Mouse (Mus musculus): ENCODE measurements around the gene Mtmr1. TPM values are rescaled to one million over a fixed set of nuclear protein-coding genes. Genes with fewer than 3 reads are reported as not detected.
A peak's percentile ranks its signal among the peaks of the same experiment; 100 is the strongest.
"Not testable (repeated sequence)": the region's sequence is repeated elsewhere in the genome, so short reads cannot be mapped to it uniquely, and the experiment has no call there.

Mtmr1 gene
- total RNA-seq (2021) = 10 to 100 TPM; 24.2 to 27.5 TPM

GRCm38 (mm10) chrX:71364554-71364991, at the start of gene Mtmr1:
Gene Mtmr1 (plus strand): TSS chrX:71364760.
- intact Hi-C loops (cut with DNase I) = no loop called here

GRCm38 (mm10) chrX:71352033-71352432, 12.5 kb upstream of the Mtmr1 start:
- intact Hi-C loops (cut with DNase I) = no loop called here
- DNase-seq = no peak

More at GRCm38 (mm10) chrX:71364554-71364991, at the start of gene Mtmr1:
- peak; percentile 74 for DNase-seq

- no peak for DNase-seq
- intact Hi-C loops (cut with DNase I) = no loop called here
Measured at GRCm38 (mm10) chrX:71355331-71355730, 9.2 kb upstream of the Mtmr1 start.

- intact Hi-C loops (cut with DNase I); DNase-seq: not testable (repeated sequence)
Measured at GRCm38 (mm10) chrX:71361793-71362192, 2.8 kb upstream of the Mtmr1 start.

- no peak for DNase-seq
- intact Hi-C loops (cut with DNase I) = no loop called here
Measured at GRCm38 (mm10) chrX:71364062-71364461, 498 bp upstream of the Mtmr1 start.

GRCm38 (mm10) chrX:71365011-71365410, 451 bp downstream of the Mtmr1 start:
- intact Hi-C loops (cut with DNase I) = no loop called here
- peak; percentile 26 for DNase-seq

- DNase-seq = no peak
- intact Hi-C loops (cut with DNase I) = no loop called here
Measured at GRCm38 (mm10) chrX:71365510-71365909, 950 bp downstream of the Mtmr1 start.

- intact Hi-C loops (cut with DNase I) = no loop called here
- no peak for DNase-seq
Measured at GRCm38 (mm10) chrX:71366973-71367372, 2.4 kb downstream of the Mtmr1 start.

- intact Hi-C loops (cut with DNase I) = no loop called here
- no peak for DNase-seq
Measured at GRCm38 (mm10) chrX:71376781-71377180, 12.2 kb downstream of the Mtmr1 start.

- DNase-seq = no peak
- intact Hi-C loops (cut with DNase I) = no loop called here
Measured at GRCm38 (mm10) chrX:71378435-71378834, 13.9 kb downstream of the Mtmr1 start.

GRCm38 (mm10) chrX:71381571-71381970, 17.0 kb downstream of the Mtmr1 start:
- intact Hi-C loops (cut with DNase I) = loop anchor here (5.0 kb wide), 1 partner anchor 799 kb away; no protein-coding TSS in a partner anchor
- peak; percentile 15 for DNase-seq

- DNase-seq = no peak
- intact Hi-C loops (cut with DNase I) = no loop called here
Measured at GRCm38 (mm10) chrX:71396326-71396725, 31.8 kb downstream of the Mtmr1 start.

- DNase-seq = no peak
- intact Hi-C loops (cut with DNase I) = no loop called here
Measured at GRCm38 (mm10) chrX:71406290-71406689, 41.7 kb downstream of the Mtmr1 start.

GRCm38 (mm10) chrX:71408386-71408785, 43.8 kb downstream of the Mtmr1 start:
- no peak for DNase-seq
- intact Hi-C loops (cut with DNase I) = no loop called here

- intact Hi-C loops (cut with DNase I) = no loop called here
- DNase-seq = no peak
Measured at GRCm38 (mm10) chrX:71412776-71413175, 48.2 kb downstream of the Mtmr1 start.

GRCm38 (mm10) chrX:71413616-71414015, 49.1 kb downstream of the Mtmr1 start:
- no peak for DNase-seq
- intact Hi-C loops (cut with DNase I) = no loop called here

- no peak for DNase-seq
- intact Hi-C loops (cut with DNase I) = loop anchor here (5.0 kb wide), 1 partner anchor 177 kb away; no protein-coding TSS in a partner anchor
Measured at GRCm38 (mm10) chrX:71424852-71425251, 60.3 kb downstream of the Mtmr1 start.

- peak; percentile 84 for DNase-seq
- intact Hi-C loops (cut with DNase I) = loop anchor here (5.0 kb wide), 1 partner anchor 176 kb away; no protein-coding TSS in a partner anchor
Measured at GRCm38 (mm10) chrX:71425746-71426519, 61.4 kb downstream of the Mtmr1 start.

- intact Hi-C loops (cut with DNase I) = loop anchor here (5.0 kb wide), 1 partner anchor 175 kb away; no protein-coding TSS in a partner anchor
- no peak for DNase-seq
Measured at GRCm38 (mm10) chrX:71427491-71427890, 62.9 kb downstream of the Mtmr1 start.

GRCm38 (mm10) chrX:71430900-71431299, 66.3 kb downstream of the Mtmr1 start:
- intact Hi-C loops (cut with DNase I) = no loop called here
- DNase-seq = no peak

GRCm38 (mm10) chrX:71434448-71434847, 69.9 kb downstream of the Mtmr1 start:
- no peak for DNase-seq

GRCm38 (mm10) chrX:71434860-71435259, 70.3 kb downstream of the Mtmr1 start:
- intact Hi-C loops (cut with DNase I) = no loop called here
- no peak for DNase-seq

More at GRCm38 (mm10) chrX:71434448-71434847, 69.9 kb downstream of the Mtmr1 start:
- intact Hi-C loops (cut with DNase I) = no loop called here

Measured in left cerebral cortex, postnatal 4 days (tissue).